Mouse (Mus musculus): Measurements from ENCODE around the gene Meox1. TPM values are rescaled to one million over a fixed set of nuclear protein-coding genes. Genes with fewer than 3 reads are reported as not detected.

The Meox1 gene
- total and polyA plus RNA-seq, 3 experiments: 5.6 to 7.3 (median 7.2) TPM

GRCm38 (mm10) chr11:101910230-101910946 is 16.2 kb upstream of the Meox1 start:
- DNase-seq: peak; percentile 77 to 91
- TF ChIP-seq EP300 (IDR thresholded peaks at IDR 0.05; ENCODE audit: insufficient read depth, low read depth, low read length) (peak; percentile 68; the same call in 1 of the 2 replicates), POLR2A (IDR thresholded peaks at IDR 0.05; ENCODE audit: insufficient read depth, low read depth, low read length) (no peak), CTCF (IDR thresholded peaks at IDR 0.05) (peak; percentile 99; the same call in 1 of the 2 replicates)
- H3K79me2 ChIP-seq (replicated peaks; ENCODE audit: control insufficient read depth, insufficient read depth, low read length): no peaks in the 10 kb centered on the region
- H3K27ac ChIP-seq: no peak overlapping the region
- H3K4me1 ChIP-seq (ENCODE audit: control insufficient read depth, insufficient read depth, low read length): no peaks in the 10 kb centered on the region
- no peak overlapping the region for H3K9ac ChIP-seq (ENCODE audit: low read depth, low read length)
- no peak overlapping the region for H3K4me3 ChIP-seq
- WGBS: 16% methylated on average over 21 of the region's 21 CpGs
- no peaks in the 10 kb centered on the region for H3K27me3 ChIP-seq (ENCODE audit: control insufficient read depth, insufficient read depth, low read length)
- H3K36me3 ChIP-seq (ENCODE audit: control insufficient read depth, insufficient read depth, low read length): no peaks in the 10 kb centered on the region
- intact Hi-C loops (cut with DNase I): loop anchor here (1.0 to 2.0 kb wide), 2 partner anchors 97 to 148 kb away; no protein-coding TSS in a partner anchor

- Histone ChIP-seq H3K79me2 (replicated peaks; ENCODE audit: control insufficient read depth, insufficient read depth, low read length) (no peaks in the 10 kb centered on the region), H3K27me3 (ENCODE audit: control insufficient read depth, insufficient read depth, low read length) (no peaks in the 10 kb centered on the region), H3K4me1 (ENCODE audit: control insufficient read depth, insufficient read depth, low read length) (no peaks in the 10 kb centered on the region), H3K9ac (ENCODE audit: low read depth, low read length) (no peak overlapping the region), H3K36me3 (ENCODE audit: control insufficient read depth, insufficient read depth, low read length) (no peaks in the 10 kb centered on the region), H3K4me3 (no peak overlapping the region), H3K27ac (no peak overlapping the region)
- DNase-seq: no peak
- WGBS: 74% methylated on average over 6 of the region's 6 CpGs
- intact Hi-C loops (cut with DNase I): loop anchor here (5.0 kb wide), 1 partner anchor 36 kb away; no protein-coding TSS in a partner anchor
- TF ChIP-seq EP300 (IDR thresholded peaks at IDR 0.05; ENCODE audit: insufficient read depth, low read depth, low read length) (no peak), POLR2A (IDR thresholded peaks at IDR 0.05; ENCODE audit: insufficient read depth, low read depth, low read length) (no peak), CTCF (IDR thresholded peaks at IDR 0.05) (no peak)
Measured at GRCm38 (mm10) chr11:101908777-101909176, 14.6 kb upstream of the Meox1 start.

- Histone ChIP-seq H3K36me3 (ENCODE audit: control insufficient read depth, insufficient read depth, low read length) (no peaks in the 10 kb centered on the region), H3K79me2 (replicated peaks; ENCODE audit: control insufficient read depth, insufficient read depth, low read length) (no peaks in the 10 kb centered on the region), H3K9ac (ENCODE audit: low read depth, low read length) (no peak overlapping the region), H3K27me3 (ENCODE audit: control insufficient read depth, insufficient read depth, low read length) (no peaks in the 10 kb centered on the region), H3K4me3 (no peak overlapping the region), H3K4me1 (ENCODE audit: control insufficient read depth, insufficient read depth, low read length) (no peaks in the 10 kb centered on the region), H3K27ac (no peak overlapping the region)
- 14% methylated on average over 13 of the region's 13 CpGs for WGBS
- intact Hi-C loops (cut with DNase I): loop anchor here (1.0 to 5.0 kb wide), 2 partner anchors 33 to 92 kb away; no protein-coding TSS in a partner anchor
- peak; percentile 73 to 90 for DNase-seq
- no peak for TF ChIP-seq POLR2A (IDR thresholded peaks at IDR 0.05; ENCODE audit: insufficient read depth, low read depth, low read length)
- peak; percentile 70; the same call in 1 of the 2 replicates for TF ChIP-seq EP300 (IDR thresholded peaks at IDR 0.05; ENCODE audit: insufficient read depth, low read depth, low read length)
- no peak; the same call in 1 of the 2 replicates for TF ChIP-seq CTCF (IDR thresholded peaks at IDR 0.05)
Measured at GRCm38 (mm10) chr11:101905115-101905514, 10.9 kb upstream of the Meox1 start.

- no peaks in the 10 kb centered on the region for H3K27me3 ChIP-seq (ENCODE audit: control insufficient read depth, insufficient read depth, low read length)
- no peaks in the 10 kb centered on the region for H3K36me3 ChIP-seq (ENCODE audit: control insufficient read depth, insufficient read depth, low read length)
- H3K9ac ChIP-seq (ENCODE audit: low read depth, low read length): no peak overlapping the region
- intact Hi-C loops (cut with DNase I): no loop called here
- no peak for DNase-seq
- H3K4me3 ChIP-seq: no peak overlapping the region
- H3K79me2 ChIP-seq (replicated peaks; ENCODE audit: control insufficient read depth, insufficient read depth, low read length): no peaks in the 10 kb centered on the region
- 83% methylated on average over 8 of the region's 8 CpGs for WGBS
- no peak overlapping the region for H3K27ac ChIP-seq
- TF ChIP-seq POLR2A (IDR thresholded peaks at IDR 0.05; ENCODE audit: insufficient read depth, low read depth, low read length) (no peak), CTCF (IDR thresholded peaks at IDR 0.05) (no peak), EP300 (IDR thresholded peaks at IDR 0.05; ENCODE audit: insufficient read depth, low read depth, low read length) (no peak)
- H3K4me1 ChIP-seq (ENCODE audit: control insufficient read depth, insufficient read depth, low read length): peaks cover 6% of the 10 kb centered on the region
Measured at GRCm38 (mm10) chr11:101901309-101901708, 7.1 kb upstream of the Meox1 start.

- WGBS: 92% methylated on average over 4 of the region's 4 CpGs
- no peaks in the 10 kb centered on the region for H3K27me3 ChIP-seq (ENCODE audit: control insufficient read depth, insufficient read depth, low read length)
- intact Hi-C loops (cut with DNase I): loop anchor here (5.0 kb wide), 1 partner anchor 51 kb away; no protein-coding TSS in a partner anchor
Measured at GRCm38 (mm10) chr11:101898328-101898727, 4.2 kb upstream of the Meox1 start.

More at GRCm38 (mm10) chr11:101898328-101898727, 4.2 kb upstream of the Meox1 start:
- H3K36me3 ChIP-seq (ENCODE audit: control insufficient read depth, insufficient read depth, low read length): no peaks in the 10 kb centered on the region
- H3K4me1 ChIP-seq (ENCODE audit: control insufficient read depth, insufficient read depth, low read length): peaks cover 8% of the 10 kb centered on the region
- no peak overlapping the region for H3K27ac ChIP-seq
- no peak overlapping the region for H3K4me3 ChIP-seq
- H3K79me2 ChIP-seq (replicated peaks; ENCODE audit: control insufficient read depth, insufficient read depth, low read length): no peaks in the 10 kb centered on the region
- no peak for TF ChIP-seq POLR2A (IDR thresholded peaks at IDR 0.05; ENCODE audit: insufficient read depth, low read depth, low read length)
- TF ChIP-seq CTCF (IDR thresholded peaks at IDR 0.05): no peak
- no peak for TF ChIP-seq EP300 (IDR thresholded peaks at IDR 0.05; ENCODE audit: insufficient read depth, low read depth, low read length)
- H3K9ac ChIP-seq (ENCODE audit: low read depth, low read length): no peak overlapping the region
- no peak for DNase-seq
